Mouse (Mus musculus): ENCODE measurements at regions not wholly inside any gene's neighbourhood (a gene's known extent, or its start where the extent isn't known, plus 50 kb on each side); places are given as distances from the start of the nearest gene placed in this dataset.

- no peak for DNase-seq (ENCODE audit: low read depth in 2 of 2, low spot score in 2 of 2)
Measured at GRCm38 (mm10) chr16:51457166-51457565, 573.9 kb upstream of the Cblb start.

GRCm38 (mm10) chr16:51475690-51476089 is 555.3 kb upstream of the Cblb start:
- no peak for DNase-seq (ENCODE audit: low read depth in 2 of 2, low spot score in 2 of 2)

GRCm38 (mm10) chr16:51496096-51496495 is 534.9 kb upstream of the Cblb start:
- DNase-seq (ENCODE audit: low read depth in 2 of 2, low spot score in 2 of 2), result no peak

- DNase-seq (ENCODE audit: low read depth in 2 of 2, low spot score in 2 of 2), result no peak
Measured at GRCm38 (mm10) chr16:51497777-51498176, 533.2 kb upstream of the Cblb start.

GRCm38 (mm10) chr16:51517079-51517478 is 513.9 kb upstream of the Cblb start:
- DNase-seq (ENCODE audit: low read depth in 2 of 2, low spot score in 2 of 2), result no peak

GRCm38 (mm10) chr16:51520762-51521161 is 510.3 kb upstream of the Cblb start:
- DNase-seq (ENCODE audit: low read depth in 2 of 2, low spot score in 2 of 2), result no peak

GRCm38 (mm10) chr16:51521317-51522092 is 509.5 kb upstream of the Cblb start:
- no peak for DNase-seq (ENCODE audit: low read depth in 2 of 2, low spot score in 2 of 2)

GRCm38 (mm10) chr16:51524023-51524422 is 507.0 kb upstream of the Cblb start:
- no peak for DNase-seq (ENCODE audit: low read depth in 2 of 2, low spot score in 2 of 2)

- no peak for DNase-seq (ENCODE audit: low read depth in 2 of 2, low spot score in 2 of 2)
Measured at GRCm38 (mm10) chr16:51532496-51532895, 498.5 kb upstream of the Cblb start.

GRCm38 (mm10) chr16:51543769-51544168 is 487.3 kb upstream of the Cblb start:
- no peak for DNase-seq (ENCODE audit: low read depth in 2 of 2, low spot score in 2 of 2)

GRCm38 (mm10) chr16:51547032-51547431 is 484.0 kb upstream of the Cblb start:
- DNase-seq (ENCODE audit: low read depth in 2 of 2, low spot score in 2 of 2), result no peak

- DNase-seq (ENCODE audit: low read depth in 2 of 2, low spot score in 2 of 2), result no peak
Measured at GRCm38 (mm10) chr16:51562866-51563658, 468.0 kb upstream of the Cblb start.

GRCm38 (mm10) chr16:51564064-51564463 is 467.0 kb upstream of the Cblb start:
- no peak for DNase-seq (ENCODE audit: low read depth in 2 of 2, low spot score in 2 of 2)

GRCm38 (mm10) chr16:51577915-51578593 is 453.0 kb upstream of the Cblb start:
- no peak for DNase-seq (ENCODE audit: low read depth in 2 of 2, low spot score in 2 of 2)

- no peak for DNase-seq (ENCODE audit: low read depth in 2 of 2, low spot score in 2 of 2)
Measured at GRCm38 (mm10) chr16:51580525-51580924, 450.5 kb upstream of the Cblb start.

GRCm38 (mm10) chr16:51589924-51590397 is 441.1 kb upstream of the Cblb start:
- no peak for DNase-seq (ENCODE audit: low read depth in 2 of 2, low spot score in 2 of 2)

GRCm38 (mm10) chr16:51617579-51617978 is 413.4 kb upstream of the Cblb start:
- DNase-seq (ENCODE audit: low read depth in 2 of 2, low spot score in 2 of 2), result no peak

- no peak for DNase-seq (ENCODE audit: low read depth in 2 of 2, low spot score in 2 of 2)
Measured at GRCm38 (mm10) chr16:51646646-51647045, 384.4 kb upstream of the Cblb start.

- DNase-seq (ENCODE audit: low read depth in 2 of 2, low spot score in 2 of 2), result no peak
Measured at GRCm38 (mm10) chr16:51650100-51650499, 380.9 kb upstream of the Cblb start.

GRCm38 (mm10) chr16:51650683-51651082 is 380.3 kb upstream of the Cblb start:
- DNase-seq (ENCODE audit: low read depth in 2 of 2, low spot score in 2 of 2), result no peak

- no peak for DNase-seq (ENCODE audit: low read depth in 2 of 2, low spot score in 2 of 2)
Measured at GRCm38 (mm10) chr16:51661693-51662092, 369.3 kb upstream of the Cblb start.

GRCm38 (mm10) chr16:51664325-51664724 is 366.7 kb upstream of the Cblb start:
- no peak for DNase-seq (ENCODE audit: low read depth in 2 of 2, low spot score in 2 of 2)
